In genomic region chr5:137629906-137630545, GRCm38 (mm10) we compare ENCODE assay signal across 8 mouse cellular contexts. TPM values are rescaled to one million over a fixed set of nuclear protein-coding genes. Genes with fewer than 3 reads are reported as not detected.
DNase-seq lines count a peak whose midpoint lies in the region; ATAC-seq lines count a peak whose summit lies in the region.

No protein-coding gene starts in this region.

- H3K27me3 ChIP-seq in forebrain, embryonic 13.5 days = no peaks in the 10 kb centered on the region
- no peaks in the 10 kb centered on the region for H3K27me3 ChIP-seq in midbrain, embryonic 10.5 days (ENCODE audit: low read depth, poor library complexity, severe bottlenecking)

- ATAC-seq in forebrain, embryonic 13.5 days = no peak
- no peak for ATAC-seq in activated CD4-positive, CD25-positive, alpha-beta regulatory T cell, adult 4 months

- peaks cover 36% of the 10 kb centered on the region for H3K4me1 ChIP-seq in forebrain, embryonic 13.5 days
- H3K4me1 ChIP-seq in midbrain, embryonic 10.5 days = peaks cover 65% of the 10 kb centered on the region

- peak overlapping the region; percentile 77 for H3K4me2 ChIP-seq in forebrain, embryonic 13.5 days

- peak overlapping the region; percentile 81 for H3K9ac ChIP-seq in forebrain, embryonic 13.5 days

- H3K27ac ChIP-seq in forebrain, embryonic 13.5 days = peak overlapping the region; percentile 88; the same call in 1 of the 2 replicates
- H3K27ac ChIP-seq in midbrain, embryonic 10.5 days (replicated peaks) = peak overlapping the region; percentile 96

- no peaks in the 10 kb centered on the region for H3K9me3 ChIP-seq in forebrain, embryonic 13.5 days (replicated peaks)
- no peaks in the 10 kb centered on the region for H3K9me3 ChIP-seq in midbrain, embryonic 10.5 days (replicated peaks)

- DNase-seq in spleen, postnatal 10 days (ENCODE audit: low spot score in 2 of 2) = peak; percentile 51 to 56
- DNase-seq in spleen, adult 12 weeks (ENCODE audit: low spot score) = no peak
- peak; percentile 65 to 90 for DNase-seq in kidney, postnatal 25 days
- no peak for DNase-seq in midbrain, embryonic 10.5 days (ENCODE audit: low spot score)
- peak; percentile 70 for DNase-seq in thymus, postnatal 4 days
- no peak for DNase-seq in right cerebral cortex, adult 18-20 months

- 27% methylated on average over 6 of the region's 6 CpGs for WGBS in forebrain, embryonic 13.5 days
- WGBS in midbrain, embryonic 10.5 days = 28% methylated on average over 6 of the region's 6 CpGs

- peak overlapping the region; percentile 69 for H3K4me3 ChIP-seq in forebrain, embryonic 13.5 days
- H3K4me3 ChIP-seq in midbrain, embryonic 10.5 days = peak overlapping the region; percentile 94

- peaks cover 37% of the 10 kb centered on the region for H3K36me3 ChIP-seq in forebrain, embryonic 13.5 days (ENCODE audit: poor library complexity, severe bottlenecking)
- H3K36me3 ChIP-seq in midbrain, embryonic 10.5 days = peaks cover 34% of the 10 kb centered on the region

RNA-seq across cellular contexts. Expression of gene Gm20605, which starts 1.1 kb away (rescaled TPM):
- 7.3 and 10.8 TPM in 2 replicates for polyA plus RNA-seq in forebrain, embryonic 13.5 days (2015; fragmentation: Nextera tagmentation; extraction: Ambion mirVana)
- polyA plus RNA-seq in midbrain, embryonic 10.5 days (2016; fragmentation: Nextera tagmentation; extraction: Ambion mirVana) = 14.0 and 15.4 TPM in 2 replicates
- polyA plus RNA-seq in activated CD4-positive, CD25-positive, alpha-beta regulatory T cell, adult 4 months (2017; shearing (Covaris generic)) = 10 to 100 TPM in 1 of 2 experiments, 1 to 10 TPM in 1; 8.1 to 10.2 TPM

RNA-seq across cellular contexts. Expression of gene Lrch4, which starts 1.1 kb away (rescaled TPM):
- 24.5 and 25.0 TPM in 2 replicates for polyA plus RNA-seq in forebrain, embryonic 13.5 days (2015; fragmentation: Nextera tagmentation; extraction: Ambion mirVana)
- polyA plus RNA-seq in midbrain, embryonic 10.5 days (2016; fragmentation: Nextera tagmentation; extraction: Ambion mirVana) = 27.2 and 32.7 TPM in 2 replicates
- 10 to 100 TPM; 61.6 to 68.6 TPM for polyA plus RNA-seq in activated CD4-positive, CD25-positive, alpha-beta regulatory T cell, adult 4 months (2017; shearing (Covaris generic))

RNA-seq across cellular contexts. Expression of gene Fbxo24, which starts 1.2 kb away (rescaled TPM):
- polyA plus RNA-seq in forebrain, embryonic 13.5 days (2015; fragmentation: Nextera tagmentation; extraction: Ambion mirVana) = 0.14 and 0.22 TPM in 2 replicates
- polyA plus RNA-seq in midbrain, embryonic 10.5 days (2016; fragmentation: Nextera tagmentation; extraction: Ambion mirVana) = 0.25 and 0.28 TPM in 2 replicates
- polyA plus RNA-seq in activated CD4-positive, CD25-positive, alpha-beta regulatory T cell, adult 4 months (2017; shearing (Covaris generic)) = under 1 TPM in 1 of 2 experiments, not detected in 1; 0.33 TPM

RNA-seq across cellular contexts. Expression of gene Sap25, which starts 11.1 kb away (rescaled TPM):
- polyA plus RNA-seq in forebrain, embryonic 13.5 days (2015; fragmentation: Nextera tagmentation; extraction: Ambion mirVana) = 7.7 and 8.3 TPM in 2 replicates
- 7.7 and 7.8 TPM in 2 replicates for polyA plus RNA-seq in midbrain, embryonic 10.5 days (2016; fragmentation: Nextera tagmentation; extraction: Ambion mirVana)
- 10 to 100 TPM; 30.0 to 32.3 TPM for polyA plus RNA-seq in activated CD4-positive, CD25-positive, alpha-beta regulatory T cell, adult 4 months (2017; shearing (Covaris generic))

RNA-seq across cellular contexts. Expression of gene Irs3, which starts 15.5 kb away (rescaled TPM):
- 0.08 TPM in 1 of 2 replicates, not detected in the other for polyA plus RNA-seq in forebrain, embryonic 13.5 days (2015; fragmentation: Nextera tagmentation; extraction: Ambion mirVana)
- polyA plus RNA-seq in midbrain, embryonic 10.5 days (2016; fragmentation: Nextera tagmentation; extraction: Ambion mirVana) = 0.36 and 0.48 TPM in 2 replicates
- polyA plus RNA-seq in activated CD4-positive, CD25-positive, alpha-beta regulatory T cell, adult 4 months (2017; shearing (Covaris generic)) = not detected

Comparison
In these comparisons a context has a peak if more than half of its experiments do, and no peak if none do; other contexts are left out.
1. DNase-seq: peak in spleen, postnatal 10 days (2 of 2), kidney, postnatal 25 days (2 of 2) and thymus, postnatal 4 days (single experiment); none in spleen, adult 12 weeks (single experiment), midbrain, embryonic 10.5 days (single experiment) and right cerebral cortex, adult 18-20 months (single experiment).